Mouse (Mus musculus) layer of hippocampus, postnatal 36 days (tissue): Measurements from ENCODE around the gene Hoxd8. TPM values are rescaled to one million over a fixed set of nuclear protein-coding genes. Genes with fewer than 3 reads are reported as not detected.
A peak's percentile ranks its signal among the peaks of the same experiment; 100 is the strongest.

ENCODE experiments used
- DNase-seq, 2 experiments: peaks; one replicate each; pipeline ENCODE4 v3.0.0; 2022
- total RNA-seq, 2 experiments: library from RNA; stranded (reverse); gene quantifications; 2 replicates each; pipeline ENCODE4 v1.2.3; 2021

The Hoxd8 gene
- total RNA-seq, 2 experiments from 2014 or later = not detected

GRCm38 (mm10) chr2:74699664-74700545 lies 4.5 kb upstream of the Hoxd8 start:
- DNase-seq = no peak

- DNase-seq = no peak
Measured at GRCm38 (mm10) chr2:74700546-74701112, 3.8 kb upstream of the Hoxd8 start.

DNA sequence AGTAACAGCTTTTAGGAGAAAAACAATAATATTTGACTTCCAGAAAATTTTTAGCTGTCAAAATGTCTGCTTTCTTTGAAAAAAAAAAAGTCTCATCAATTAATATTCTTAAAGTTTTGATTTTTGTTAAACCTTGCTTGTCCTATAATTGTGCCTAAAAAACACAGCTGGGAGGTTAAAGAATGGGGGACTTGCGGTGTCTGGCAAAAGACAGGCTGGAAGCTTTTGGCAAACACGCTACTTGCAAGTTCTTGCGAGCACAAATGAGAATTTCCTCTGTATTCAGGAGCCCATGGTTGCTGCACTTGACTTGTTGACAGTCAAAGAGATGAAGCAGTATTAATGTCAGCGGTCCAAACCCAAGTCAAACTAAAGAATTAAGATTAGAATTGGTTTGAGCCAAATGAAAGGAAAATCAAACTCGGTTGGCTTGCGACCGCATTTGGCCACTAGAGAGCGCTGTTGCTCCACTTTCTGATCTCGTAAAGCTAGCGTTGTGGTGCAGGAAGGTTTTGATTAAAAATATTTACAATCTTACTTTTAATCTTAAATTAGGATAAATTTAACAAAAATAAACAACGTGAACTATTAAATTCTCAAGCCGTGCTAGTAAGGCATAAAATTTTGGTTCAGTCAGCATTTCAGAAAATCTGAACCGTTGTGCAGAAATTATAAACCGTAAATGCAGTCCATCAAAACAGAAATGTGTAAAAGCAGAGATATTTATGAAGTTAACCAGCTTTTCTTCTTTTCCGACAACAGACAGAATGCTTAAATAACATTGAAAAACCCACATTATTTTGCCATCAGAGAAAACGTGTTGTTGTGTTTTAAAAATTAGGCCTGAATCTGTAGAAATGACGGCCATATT lies 2.2 kb upstream of the Hoxd8 start:
- DNase-seq = peak; percentile 63 to 75

- no peak for DNase-seq
Measured at GRCm38 (mm10) chr2:74702820-74703219, 1.6 kb upstream of the Hoxd8 start.

DNA sequence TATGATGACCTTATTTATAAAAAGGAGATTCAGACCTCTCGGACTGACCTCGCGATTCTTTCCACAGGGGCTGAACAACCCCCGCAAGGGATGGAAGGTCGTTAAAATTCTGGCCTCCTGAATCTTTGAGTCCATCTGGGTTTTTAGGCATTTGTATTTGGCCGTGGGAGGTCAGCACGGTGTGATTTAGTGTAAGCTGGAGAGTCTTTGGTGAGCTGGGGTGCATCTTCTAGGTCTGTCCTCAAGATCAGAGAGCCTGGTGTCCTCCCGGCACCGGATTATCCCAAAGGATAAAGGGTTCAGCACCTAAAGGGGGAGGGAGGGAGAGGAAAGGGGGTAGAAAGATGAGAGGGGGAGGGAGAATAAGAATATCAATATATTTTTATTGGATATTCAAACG lies 1.1 kb upstream of the Hoxd8 start:
- DNase-seq = no peak

DNA sequence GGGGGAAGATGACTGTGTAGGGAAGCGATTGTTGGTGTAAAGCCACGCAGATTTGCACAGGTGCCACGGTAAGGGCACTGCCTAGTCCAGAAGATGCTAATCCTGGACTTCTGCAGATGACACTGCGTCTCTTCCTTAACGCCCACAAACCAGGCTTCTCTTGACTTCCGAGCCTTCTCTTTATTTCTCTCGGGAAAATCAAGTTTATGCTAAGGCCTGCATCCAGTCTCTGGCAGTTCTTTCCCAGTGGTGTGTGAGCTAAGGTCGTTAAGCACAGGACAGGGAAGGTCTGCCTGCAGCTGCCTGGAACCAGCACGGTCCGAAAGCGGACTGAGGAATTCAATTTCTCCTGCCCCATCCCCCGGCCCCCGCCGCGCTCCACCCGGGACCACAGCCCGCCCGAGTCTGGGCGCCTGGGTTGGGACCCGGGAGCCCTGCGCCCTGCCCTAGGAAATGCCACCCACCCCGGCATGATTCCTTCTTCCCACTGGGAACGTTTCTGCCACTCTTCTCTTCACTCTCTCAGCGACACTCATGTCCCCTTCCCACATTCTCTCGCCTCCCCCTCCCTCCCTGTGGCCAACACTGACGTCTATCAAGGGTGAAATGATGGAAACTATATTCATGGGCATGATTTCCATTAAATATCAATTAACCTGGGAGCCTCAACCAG lies 559 bp upstream of the Hoxd8 start:
- DNase-seq = no peak

DNA sequence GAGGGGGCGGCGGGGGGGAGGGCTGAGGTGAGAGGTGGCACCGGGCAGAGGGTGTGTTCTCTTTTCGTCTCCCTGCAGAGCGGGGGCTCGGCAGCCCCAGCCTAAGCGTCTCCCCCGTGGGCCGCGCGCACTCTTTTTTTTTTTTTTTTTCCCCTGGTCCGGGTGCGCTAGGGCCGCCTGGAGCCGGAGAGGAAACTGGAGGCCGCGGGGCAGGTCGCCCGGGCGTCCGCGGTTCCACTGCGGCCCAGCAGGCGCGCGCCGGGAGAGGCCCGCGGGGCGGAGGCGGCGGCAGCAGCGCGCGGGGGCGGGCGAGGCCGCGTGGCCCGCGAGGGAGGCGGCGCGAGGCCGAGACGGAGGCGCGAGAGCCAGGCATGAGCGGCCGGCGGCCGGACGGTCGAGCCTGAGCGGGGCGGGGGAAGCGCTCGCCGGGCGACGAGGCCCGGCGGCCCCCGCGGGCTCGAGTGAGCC lies 618 bp downstream of the Hoxd8 start:
- no peak for DNase-seq

- no peak for DNase-seq
Measured at GRCm38 (mm10) chr2:74705467-74706089, 1.2 kb downstream of the Hoxd8 start.

GRCm38 (mm10) chr2:74706393-74706960 lies 2.1 kb downstream of the Hoxd8 start:
- DNase-seq = no peak

DNA sequence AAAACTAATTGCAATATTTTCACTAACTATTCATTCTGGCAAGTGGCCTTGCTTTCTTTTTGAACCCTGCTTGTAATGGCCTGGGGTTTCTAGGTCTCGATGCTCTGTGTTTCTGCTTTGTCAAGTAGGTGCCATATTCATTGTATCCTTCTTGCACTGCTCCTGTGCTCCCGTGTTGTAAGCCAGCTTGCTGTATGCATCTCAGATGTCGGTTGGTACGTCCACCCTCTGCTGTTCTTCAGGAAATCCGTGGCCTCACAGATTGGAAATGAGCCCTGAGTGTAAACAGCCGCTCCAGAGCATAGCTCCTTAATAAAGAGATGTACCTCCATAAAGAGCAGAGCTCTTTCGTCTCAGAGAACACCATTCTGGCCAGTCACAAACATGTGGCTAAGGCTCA lies 3.2 kb downstream of the Hoxd8 start:
- DNase-seq = no peak

DNA sequence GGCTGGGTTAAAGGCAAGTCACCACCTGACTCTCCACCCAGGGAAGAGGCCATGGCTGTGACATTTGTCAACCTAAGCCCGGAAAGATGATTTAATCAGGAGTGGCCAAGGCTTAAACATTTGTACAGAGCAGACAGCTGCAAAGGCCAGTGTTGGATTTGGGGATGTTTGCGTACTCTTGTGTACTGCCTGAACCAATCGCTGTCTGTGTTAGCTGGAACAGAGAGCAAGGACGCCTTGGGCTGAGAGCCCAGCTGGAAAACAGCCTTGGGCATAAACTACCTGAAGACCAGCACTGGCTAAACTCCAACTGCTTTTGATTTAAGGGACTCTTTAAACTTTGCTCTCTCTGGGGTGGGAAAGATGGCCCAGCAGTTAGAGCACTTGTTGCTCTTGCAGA lies 4.3 kb downstream of the Hoxd8 start:
- DNase-seq = no peak

DNA sequence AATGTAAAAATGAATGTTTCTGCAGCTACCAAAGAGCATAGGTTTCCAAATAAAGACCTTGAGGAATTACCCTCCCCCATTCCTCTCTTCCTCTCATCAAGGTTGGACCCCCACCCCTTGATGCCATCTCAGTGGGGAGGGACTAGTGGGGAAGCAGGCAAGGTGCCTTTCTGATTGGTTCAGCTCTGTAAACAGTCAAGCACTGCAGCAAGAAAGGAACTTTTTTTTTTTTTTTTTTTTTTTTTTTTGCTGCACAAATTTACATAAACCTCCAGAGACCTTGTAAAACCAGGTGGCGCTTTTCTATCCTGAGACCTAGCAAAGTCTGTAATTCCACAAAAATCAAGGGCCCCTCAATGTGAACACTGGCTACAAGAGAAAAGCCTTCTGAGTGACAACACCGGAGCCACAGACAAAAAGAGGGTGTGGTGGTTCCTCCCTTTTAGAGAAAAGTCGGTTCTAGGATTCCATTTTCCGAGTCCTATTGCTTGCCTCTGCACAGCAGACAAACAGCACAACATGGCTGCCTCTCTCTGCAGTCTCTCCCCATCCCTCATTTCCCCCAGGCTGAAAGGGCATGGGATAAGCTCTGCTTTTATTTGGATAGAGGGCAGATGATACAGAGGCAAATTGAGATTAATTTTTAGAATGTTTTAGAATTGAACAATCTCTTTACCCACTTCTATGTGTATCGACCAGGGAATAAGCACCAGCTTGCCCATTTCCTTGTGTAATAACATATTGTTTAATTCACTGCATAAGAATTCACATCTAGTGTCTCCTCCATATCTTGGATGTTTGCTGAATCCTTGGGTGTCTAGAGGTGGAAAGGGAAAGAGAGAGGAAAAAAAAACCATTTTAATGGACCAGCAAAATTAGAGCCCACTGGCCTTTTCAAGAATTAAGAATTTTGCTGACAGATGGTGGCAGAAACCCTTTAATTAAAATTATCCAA lies 5.3 kb downstream of the Hoxd8 start:
- DNase-seq = no peak

GRCm38 (mm10) chr2:74710929-74711543 lies 6.6 kb downstream of the Hoxd8 start:
- no peak for DNase-seq

DNA sequence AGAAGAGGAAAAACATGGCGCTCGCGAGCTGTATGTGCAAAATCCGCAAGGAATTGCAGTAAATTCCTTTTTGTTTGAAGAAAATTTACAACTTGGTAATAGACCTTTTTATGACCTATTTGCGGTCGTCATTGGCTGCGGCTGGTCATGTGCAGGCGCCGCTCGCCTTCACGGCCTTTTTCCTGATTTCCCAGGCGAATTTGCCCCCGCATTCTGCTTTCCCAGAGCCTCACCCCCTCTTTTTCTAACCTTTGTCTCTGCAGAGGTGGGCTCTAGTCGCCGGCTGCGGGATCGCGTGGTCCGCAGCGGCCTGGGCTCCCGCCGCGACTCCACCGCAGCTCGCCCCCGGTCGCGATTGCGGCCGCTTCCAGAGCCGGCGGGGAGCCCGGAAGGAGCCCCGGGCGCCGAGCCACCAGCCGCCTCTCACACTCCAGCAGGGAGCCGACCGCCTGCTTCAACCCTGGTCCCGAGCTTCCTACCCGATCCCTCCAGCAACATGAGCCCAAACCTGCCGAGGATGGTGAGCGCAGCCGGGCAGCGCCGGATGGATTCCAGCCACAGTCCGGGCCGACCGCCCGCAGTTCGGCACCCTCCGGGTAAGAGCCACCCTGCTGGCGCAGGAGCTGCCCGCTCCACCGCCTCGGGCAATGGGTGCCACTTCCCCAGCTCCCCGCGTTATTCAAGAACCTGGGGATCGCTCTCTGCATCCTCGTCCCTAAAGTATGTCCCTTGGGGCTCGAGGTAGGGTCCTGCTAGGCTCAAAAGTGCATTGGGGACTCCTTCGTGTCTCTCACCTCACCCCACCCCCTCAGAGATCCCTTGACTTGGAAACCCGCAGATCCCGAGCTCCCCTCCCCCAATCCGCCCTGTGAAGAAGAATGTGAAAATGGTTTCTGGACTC lies 7.6 kb downstream of the Hoxd8 start, which contains the start of the genes Hoxd3 and Hoxd4:
Gene Hoxd3, plus strand, starts transcription at position 207 of the 901 bp plus-strand sequence.
Gene Hoxd4, plus strand, starts transcription at position 209 of the 901 bp plus-strand sequence.
- DNase-seq = no peak

GRCm38 (mm10) chr2:74713239-74714150 lies 9.1 kb downstream of the Hoxd8 start:
- DNase-seq = no peak

DNA sequence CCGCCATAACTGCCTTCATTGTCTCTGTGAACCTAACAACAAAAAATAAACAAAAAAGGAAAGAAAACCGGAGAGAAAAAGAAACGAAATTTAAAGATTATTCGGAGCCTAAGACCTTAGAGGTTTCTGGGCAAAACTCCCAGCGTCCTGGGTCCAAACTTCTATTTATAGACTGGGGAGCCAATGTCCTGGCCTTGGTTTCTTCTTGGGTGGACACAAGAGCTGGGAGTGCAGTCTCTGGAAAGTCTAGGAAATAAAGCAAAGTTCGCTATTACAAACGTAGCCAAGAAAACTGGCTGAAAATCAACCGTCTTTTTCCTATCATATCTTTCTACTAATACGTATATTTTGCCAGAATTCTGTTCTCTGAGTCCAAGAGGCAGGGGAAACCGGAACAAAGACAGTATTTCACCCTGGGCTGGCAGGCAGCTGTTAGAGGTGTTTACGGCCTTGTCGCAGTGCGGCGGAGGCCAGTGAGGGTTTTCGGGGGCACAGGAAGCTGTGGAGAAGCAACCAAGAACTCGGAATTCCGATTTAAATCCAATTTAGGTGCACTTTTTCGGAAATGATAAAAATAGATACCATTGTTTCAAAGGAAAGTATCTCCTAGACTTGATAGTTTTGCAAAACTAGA lies 9.9 kb downstream of the Hoxd8 start:
- no peak for DNase-seq

DNA sequence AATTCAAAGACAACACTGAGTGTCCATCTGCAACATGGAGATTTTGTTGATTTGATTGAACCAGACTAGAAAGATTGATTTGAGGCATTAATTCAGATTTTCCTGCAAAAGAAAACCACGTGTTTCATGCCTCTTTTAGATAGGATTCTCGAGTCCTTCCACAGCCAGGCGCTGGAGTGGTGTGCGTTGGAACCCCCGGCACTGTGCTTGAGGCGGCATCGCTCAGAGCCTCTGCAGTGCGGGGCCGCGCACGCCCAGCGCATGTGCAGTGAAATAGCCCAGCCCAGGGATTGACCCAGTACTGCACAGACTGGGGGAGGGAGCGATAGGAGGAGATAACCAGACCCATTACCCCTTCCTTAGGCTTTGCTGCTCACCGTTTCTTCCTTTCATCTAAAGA lies 10.5 kb downstream of the Hoxd8 start:
- no peak for DNase-seq
